Mouse (Mus musculus): Measurements from ENCODE around the gene Disp2. TPM values are rescaled to one million over a fixed set of nuclear protein-coding genes. Genes with fewer than 3 reads are reported as not detected.

Disp2 gene
- polyA plus RNA-seq, 1 experiment from 2014 or later = 18.0 TPM

- H3K9ac ChIP-seq (ENCODE audit: low read length) = peak overlapping the region; percentile 61; the same call in 1 of the 2 replicates
- ATAC-seq (no peak), DNase-seq (ENCODE audit: low spot score) (no peak)
- H3K4me1 ChIP-seq (ENCODE audit: control insufficient read depth, insufficient read depth, low read length) = peaks cover 29% of the 10 kb centered on the region
- peak overlapping the region; percentile 50 for H3K4me2 ChIP-seq (ENCODE audit: low read length)
- H3K27ac ChIP-seq (ENCODE audit: low read depth, low read length) = peak overlapping the region; percentile 99
- no peaks in the 10 kb centered on the region for H3K36me3 ChIP-seq (ENCODE audit: control insufficient read depth, insufficient read depth, low read length)
- H3K4me3 ChIP-seq (ENCODE audit: low read depth, low read length) = no peak overlapping the region
- 7% methylated on average over 10 of the region's 10 CpGs for WGBS
- H3K9me3 ChIP-seq (replicated peaks; ENCODE audit: control insufficient read depth, low read length) = no peaks in the 10 kb centered on the region
- H3K27me3 ChIP-seq (replicated peaks; ENCODE audit: control insufficient read depth, insufficient read depth, low read length) = no peaks in the 10 kb centered on the region
Measured at GRCm38 (mm10) chr2:118762784-118763148, 16.8 kb upstream of the Disp2 start.

- peaks cover 29% of the 10 kb centered on the region for H3K4me1 ChIP-seq (ENCODE audit: control insufficient read depth, insufficient read depth, low read length)
- WGBS = 69% methylated on average over 7 of the region's 7 CpGs
Measured at GRCm38 (mm10) chr2:118763469-118763868, 16.1 kb upstream of the Disp2 start.

GRCm38 (mm10) chr2:118764094-118764831, 15.3 kb upstream of the Disp2 start:
- no peak overlapping the region for H3K9ac ChIP-seq (ENCODE audit: low read length)
- no peaks in the 10 kb centered on the region for H3K9me3 ChIP-seq (replicated peaks; ENCODE audit: control insufficient read depth, low read length)
- peaks cover 29% of the 10 kb centered on the region for H3K4me1 ChIP-seq (ENCODE audit: control insufficient read depth, insufficient read depth, low read length)
- peak; percentile 70 for DNase-seq (ENCODE audit: low spot score)
- no peak overlapping the region for H3K4me3 ChIP-seq (ENCODE audit: low read depth, low read length)
- no peaks in the 10 kb centered on the region for H3K36me3 ChIP-seq (ENCODE audit: control insufficient read depth, insufficient read depth, low read length)
- H3K4me2 ChIP-seq (ENCODE audit: low read length) = no peak overlapping the region
- WGBS = 20% methylated on average over 11 of the region's 11 CpGs
- H3K27ac ChIP-seq (ENCODE audit: low read depth, low read length) = no peak overlapping the region
- ATAC-seq = no peak
- no peaks in the 10 kb centered on the region for H3K27me3 ChIP-seq (replicated peaks; ENCODE audit: control insufficient read depth, insufficient read depth, low read length)

More at GRCm38 (mm10) chr2:118763469-118763868, 16.1 kb upstream of the Disp2 start:
- DNase-seq (ENCODE audit: low spot score) (no peak), ATAC-seq (no peak)
- Histone ChIP-seq H3K27ac (ENCODE audit: low read depth, low read length) (no peak overlapping the region), H3K4me3 (ENCODE audit: low read depth, low read length) (no peak overlapping the region), H3K9ac (ENCODE audit: low read length) (0 out of 2 replicates have a peak overlapping the region, but pooled peaks have one; percentile 14), H3K4me2 (ENCODE audit: low read length) (no peak overlapping the region), H3K27me3 (replicated peaks; ENCODE audit: control insufficient read depth, insufficient read depth, low read length) (no peaks in the 10 kb centered on the region), H3K9me3 (replicated peaks; ENCODE audit: control insufficient read depth, low read length) (no peaks in the 10 kb centered on the region), H3K36me3 (ENCODE audit: control insufficient read depth, insufficient read depth, low read length) (no peaks in the 10 kb centered on the region)

- Histone ChIP-seq H3K27ac (ENCODE audit: low read depth, low read length) (no peak overlapping the region), H3K4me3 (ENCODE audit: low read depth, low read length) (no peak overlapping the region), H3K36me3 (ENCODE audit: control insufficient read depth, insufficient read depth, low read length) (no peaks in the 10 kb centered on the region), H3K9ac (ENCODE audit: low read length) (no peak overlapping the region), H3K9me3 (replicated peaks; ENCODE audit: control insufficient read depth, low read length) (no peaks in the 10 kb centered on the region), H3K27me3 (replicated peaks; ENCODE audit: control insufficient read depth, insufficient read depth, low read length) (no peaks in the 10 kb centered on the region), H3K4me2 (ENCODE audit: low read length) (no peak overlapping the region), H3K4me1 (ENCODE audit: control insufficient read depth, insufficient read depth, low read length) (peaks cover 27% of the 10 kb centered on the region)
- WGBS = 91% methylated on average over 5 of the region's 5 CpGs
- ATAC-seq = no peak
- no peak for DNase-seq (ENCODE audit: low spot score)
Measured at GRCm38 (mm10) chr2:118764875-118765274, 14.6 kb upstream of the Disp2 start.

GRCm38 (mm10) chr2:118766041-118767033, 13.2 kb upstream of the Disp2 start:
- Histone ChIP-seq H3K9ac (ENCODE audit: low read length) (no peak overlapping the region), H3K27me3 (replicated peaks; ENCODE audit: control insufficient read depth, insufficient read depth, low read length) (no peaks in the 10 kb centered on the region), H3K36me3 (ENCODE audit: control insufficient read depth, insufficient read depth, low read length) (no peaks in the 10 kb centered on the region), H3K4me3 (ENCODE audit: low read depth, low read length) (no peak overlapping the region), H3K9me3 (replicated peaks; ENCODE audit: control insufficient read depth, low read length) (no peaks in the 10 kb centered on the region), H3K27ac (ENCODE audit: low read depth, low read length) (no peak overlapping the region), H3K4me2 (ENCODE audit: low read length) (no peak overlapping the region), H3K4me1 (ENCODE audit: control insufficient read depth, insufficient read depth, low read length) (peaks cover 18% of the 10 kb centered on the region)
- DNase-seq (ENCODE audit: low spot score) (no peak), ATAC-seq (no peak)
- WGBS = 75% methylated on average over 10 of the region's 10 CpGs

- Histone ChIP-seq H3K9me3 (replicated peaks; ENCODE audit: control insufficient read depth, low read length) (no peaks in the 10 kb centered on the region), H3K9ac (ENCODE audit: low read length) (no peak within 1 kb of the TSS), H3K4me2 (ENCODE audit: low read length) (no peak within 1 kb of the TSS), H3K27ac (ENCODE audit: low read depth, low read length) (no peak within 1 kb of the TSS), H3K4me1 (ENCODE audit: control insufficient read depth, insufficient read depth, low read length) (peaks cover 8% of the 10 kb centered on the region), H3K27me3 (replicated peaks; ENCODE audit: control insufficient read depth, insufficient read depth, low read length) (no peaks in the 10 kb centered on the region), H3K4me3 (ENCODE audit: low read depth, low read length) (no peak within 1 kb of the TSS), H3K36me3 (ENCODE audit: control insufficient read depth, insufficient read depth, low read length) (no peaks in the 10 kb centered on the region)
- 83% methylated on average over 6 of the region's 6 CpGs for WGBS
- ATAC-seq (no peak), DNase-seq (ENCODE audit: low spot score) (no peak)
Measured at GRCm38 (mm10) chr2:118772158-118772874, 7.2 kb upstream of the Disp2 start, which contains the start of gene Phgr1. Gene Phgr1 (plus strand): TSS chr2:118772769.

- Histone ChIP-seq H3K4me1 (ENCODE audit: control insufficient read depth, insufficient read depth, low read length) (peaks cover 13% of the 10 kb centered on the region), H3K36me3 (ENCODE audit: control insufficient read depth, insufficient read depth, low read length) (no peaks in the 10 kb centered on the region), H3K27me3 (replicated peaks; ENCODE audit: control insufficient read depth, insufficient read depth, low read length) (no peaks in the 10 kb centered on the region), H3K4me2 (ENCODE audit: low read length) (no peak overlapping the region), H3K4me3 (ENCODE audit: low read depth, low read length) (no peak overlapping the region), H3K9ac (ENCODE audit: low read length) (no peak overlapping the region), H3K27ac (ENCODE audit: low read depth, low read length) (no peak overlapping the region), H3K9me3 (replicated peaks; ENCODE audit: control insufficient read depth, low read length) (no peaks in the 10 kb centered on the region)
- no peak for ATAC-seq
- 81% methylated on average over 2 of the region's 2 CpGs for WGBS
- no peak for DNase-seq (ENCODE audit: low spot score)
Measured at GRCm38 (mm10) chr2:118774536-118774935, 5.0 kb upstream of the Disp2 start.

GRCm38 (mm10) chr2:118775396-118775795, 4.1 kb upstream of the Disp2 start:
- Histone ChIP-seq H3K27me3 (replicated peaks; ENCODE audit: control insufficient read depth, insufficient read depth, low read length) (no peaks in the 10 kb centered on the region), H3K36me3 (ENCODE audit: control insufficient read depth, insufficient read depth, low read length) (no peaks in the 10 kb centered on the region), H3K9ac (ENCODE audit: low read length) (no peak overlapping the region), H3K4me1 (ENCODE audit: control insufficient read depth, insufficient read depth, low read length) (peaks cover 13% of the 10 kb centered on the region), H3K27ac (ENCODE audit: low read depth, low read length) (peak overlapping the region; percentile 76), H3K4me3 (ENCODE audit: low read depth, low read length) (no peak overlapping the region), H3K4me2 (ENCODE audit: low read length) (no peak overlapping the region), H3K9me3 (replicated peaks; ENCODE audit: control insufficient read depth, low read length) (no peaks in the 10 kb centered on the region)
- DNase-seq (ENCODE audit: low spot score) = peak; percentile 42
- 38% methylated on average over 1 of the region's 1 CpGs for WGBS
- ATAC-seq = no peak
